Mouse (Mus musculus) thymus, adult 2 months (tissue): ENCODE results near the gene Bcas3.

ENCODE experiments used
- CTCF ChIP-seq: fragments of 200-500 bp; IDR thresholded peaks from 2 replicates; pipeline ENCODE4 v1.5.1; 2012; ENCODE audit warnings: mild to moderate bottlenecking, control low read depth, low read length, moderate library complexity, borderline replicate concordance; ENCODE audit not compliant: control insufficient read depth, poor library complexity, insufficient read depth; ENCODE audit errors: extremely low read depth
- POLR2A ChIP-seq: fragments of 200-500 bp; IDR thresholded peaks from 2 replicates; pipeline ENCODE4 v1.6.1; 2012; ENCODE audit warnings: mild to moderate bottlenecking, low read length, control low read depth, moderate library complexity; ENCODE audit not compliant: control insufficient read depth, poor library complexity, insufficient read depth; ENCODE audit errors: extremely low read depth

- no peak for TF ChIP-seq CTCF
- no peak for TF ChIP-seq POLR2A
Measured at GRCm38 (mm10) chr11:85678666-85679065, 325.7 kb downstream of the Bcas3 start.
